Mouse (Mus musculus): ENCODE data around the gene Lgr6.

- TF ChIP-seq POLR2A (IDR thresholded peaks at IDR 0.05; ENCODE audit: control insufficient read depth, extremely low read depth, insufficient read depth, low read length, poor library complexity) (no peak), CTCF (IDR thresholded peaks at IDR 0.05; ENCODE audit: borderline replicate concordance, control insufficient read depth, extremely low read depth, insufficient read depth, low read length, poor library complexity) (no peak)
Observed at GRCm38 (mm10) chr1:135128011-135128441, 22.9 kb upstream of the Lgr6 start.

Data from thymus, adult 2 months (tissue).